In the genomic region with DNA sequence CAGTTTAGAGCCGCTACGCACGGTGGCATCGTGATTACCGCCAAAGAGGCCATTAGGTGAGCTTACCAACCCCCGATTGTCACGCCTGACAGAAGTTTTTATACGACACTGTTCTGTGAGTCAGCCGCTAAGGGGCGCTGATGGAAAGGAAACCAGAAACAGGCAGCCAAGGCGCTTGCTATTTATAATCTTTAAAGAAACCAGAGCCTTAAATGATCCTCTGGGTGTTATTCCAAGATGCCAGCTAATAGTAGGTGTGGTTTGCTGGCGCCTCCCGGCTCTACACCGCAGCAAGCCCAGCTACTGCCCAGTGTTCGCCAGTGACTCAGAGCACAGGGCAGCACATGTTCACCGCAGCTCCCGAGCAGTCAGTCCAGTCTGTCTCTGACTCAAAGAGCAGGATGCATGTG, we compare ENCODE assay signal across 9 mouse cellular contexts. TPM values are rescaled to one million over a fixed set of nuclear protein-coding genes. Genes with fewer than 3 reads are reported as not detected.
DNase-seq lines count a peak whose midpoint lies in the region; ATAC-seq and TF ChIP-seq lines count a peak whose summit lies in the region.
"Had no signal": no experiment of that assay in that cellular context is flagged by ENCODE, and none has a peak within 500 bp of the region (broad histone marks: within the 10 kb centered on the region; RNA-seq: fewer than 3 reads in every experiment).

No protein-coding gene starts in this region.

- WGBS in cerebellum, adult 2 months: 4% methylated on average over 17 of the region's 17 CpGs

- H3K36me3 ChIP-seq in ES-E14 (ENCODE audit: control insufficient read depth, insufficient read depth, low read length, poor library complexity, severe bottlenecking): peaks cover 19% of the 10 kb centered on the region

- no peak overlapping the region for H3K4me3 ChIP-seq in ES-E14 (ENCODE audit: insufficient read depth in 1 of 2, low read depth in 1 of 2, low read length in 2 of 2, poor library complexity in 1 of 2, severe bottlenecking in 1 of 2)
- peak overlapping the region; percentile 55 for H3K4me3 ChIP-seq in cerebellum, adult 2 months (replicated peaks; ENCODE audit: insufficient read depth, low read depth, low read length)

- no peak overlapping the region for H3K27ac ChIP-seq in ES-E14 (ENCODE audit: insufficient read depth, low read depth, low read length, poor library complexity, severe bottlenecking)
- no peak overlapping the region for H3K27ac ChIP-seq in cerebellum, adult 2 months (ENCODE audit: insufficient read depth, low read length)
- H3K27ac ChIP-seq: macrophage had no signal

- ATAC-seq in frontal cortex, adult (ENCODE audit: low TSS enrichment): peak; percentile 94
- peak; percentile 68 to 84 for ATAC-seq in hematopoietic stem cell, adult 5-6 weeks (replicated peaks in 1 of 2; ENCODE audit: insufficient read depth in 1 of 2, low FRiP score in 2 of 2, low TSS enrichment in 1 of 2, low read depth in 1 of 2, poor library complexity in 2 of 2, severe bottlenecking in 2 of 2)

- DNase-seq in ES-E14 (ENCODE audit: low read depth, low spot score): peak; percentile 42
- peak; percentile 78 to 79 for DNase-seq in cerebellum, adult 2 months
- peak; percentile 61 for DNase-seq in layer of hippocampus, adult 9-11 months
- peak; percentile 79 for DNase-seq in lung, postnatal 25 days (ENCODE audit: low spot score)
- peak; percentile 86 for DNase-seq in retina, postnatal 1 day
- peak; percentile 88 for DNase-seq in thymus, postnatal 4 days

- no peak overlapping the region for H3K9ac ChIP-seq in ES-E14 (ENCODE audit: insufficient read depth, low read depth, low read length, poor library complexity, severe bottlenecking)

- H3K27me3 ChIP-seq in cerebellum, adult 2 months (ENCODE audit: control insufficient read depth, insufficient read depth, low read length): no peaks in the 10 kb centered on the region; the same call in 1 of the 2 replicates

- H3K9me3 ChIP-seq in ES-E14 (ENCODE audit: control insufficient read depth, insufficient read depth, low read depth, low read length): no peaks in the 10 kb centered on the region

- no peak for TF ChIP-seq POLR2A in cerebellum, adult 2 months (IDR thresholded peaks at IDR 0.05; ENCODE audit: borderline replicate concordance, insufficient read depth, low read length)

- peak; percentile 68; the same call in 1 of the 2 replicates for TF ChIP-seq CTCF in cerebellum, adult 2 months (IDR thresholded peaks at IDR 0.05; ENCODE audit: borderline replicate concordance, insufficient read depth, low read depth, low read length)

- in situ Hi-C loops in ES-E14 (cut with MboI; ENCODE audit: low sequenced_read_pairs in 2 of 2, unreplicated experiment in 2 of 2): loop anchor here (10.0 to 25.0 kb wide), 2 partner anchors 167 to 169 kb away; partner anchors contain the start of gene Utp4 (in 1 of the 2)

- H3K4me1 ChIP-seq in ES-E14 (ENCODE audit: control insufficient read depth in 2 of 2, insufficient read depth in 2 of 2, low read length in 2 of 2, poor library complexity in 1 of 2): no peaks in the 10 kb centered on the region
- no peaks in the 10 kb centered on the region for H3K4me1 ChIP-seq in cerebellum, adult 2 months (ENCODE audit: control insufficient read depth, insufficient read depth, low read length)

TF ChIP-seq in ES-E14, 5 proteins besides CTCF, POLR2A, EP300 and RAD21:
- TF ChIP-seq ZNF384 (IDR thresholded peaks at IDR 0.05; ENCODE audit: low read depth, low read length) (no peak), ZC3H11A (IDR thresholded peaks at IDR 0.05; ENCODE audit: borderline replicate concordance, low read depth, low read length) (0 out of 2 replicates have a peak, but pooled peaks have one; percentile 14)
TF ChIP-seq in ES-E14: peak in this region for 1.

RNA-seq across cellular contexts. Expression of gene Tango6, which starts 35.2 kb away (rescaled TPM):
- 13.6 and 16.5 TPM in 2 replicates for total RNA-seq in ES-E14 (2012; rRNA removed)
- 5.3 and 5.5 TPM in 2 replicates for polyA plus RNA-seq in cerebellum, adult 2 months (2012; rRNA removed)
- total RNA-seq in hematopoietic stem cell, adult 5-6 weeks (2017): 5.4 and 6.2 TPM in 2 replicates
